Mouse (Mus musculus) heart, postnatal 36 days (tissue): ENCODE results near the gene Ptchd4. TPM values are rescaled to one million over a fixed set of nuclear protein-coding genes. Genes with fewer than 3 reads are reported as not detected.

Experiments used
- DNase-seq, 2 experiments: peaks; one replicate each; pipeline ENCODE4 v3.0.0; 2021 to 2022
- intact Hi-C: fragments of 180-260 bp; cut with DNase I; formaldehyde crosslinking; loops from one replicate; pipeline ENCODE4 v1.15.1; 2025
- total RNA-seq, 2 experiments: library from RNA; stranded (reverse); gene quantifications; 2 replicates each; pipeline ENCODE4 v1.2.3; 2021

Gene Ptchd4
- total RNA-seq, 2 experiments from 2014 or later, result not detected

- no peak for DNase-seq
- intact Hi-C loops, result no loop called here
Observed at GRCm38 (mm10) chr17:42418449-42418848, 102.7 kb downstream of the Ptchd4 start.

DNA sequence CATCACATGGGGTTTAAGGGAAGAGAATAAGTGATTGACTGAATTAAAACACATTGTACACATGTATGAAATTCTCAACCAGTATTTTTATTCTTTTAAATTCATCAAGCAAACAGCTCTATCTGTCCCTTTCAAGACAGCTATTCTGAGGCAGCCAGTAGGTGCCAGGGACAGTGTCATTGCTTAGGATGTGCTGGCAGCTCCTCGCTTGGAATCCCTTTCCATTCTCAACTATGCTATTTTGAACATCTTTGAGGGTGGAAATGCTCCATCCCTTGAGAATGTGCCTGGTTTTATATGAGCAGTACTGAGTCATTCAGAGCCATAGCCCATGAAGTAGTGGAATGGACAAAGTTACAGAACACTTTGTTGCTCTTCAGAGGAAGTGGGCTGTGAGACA, 112.2 kb downstream of the Ptchd4 start:
- no peak for DNase-seq
- intact Hi-C loops, result no loop called here

GRCm38 (mm10) chr17:42430380-42430779, 114.6 kb downstream of the Ptchd4 start:
- no peak for DNase-seq
- intact Hi-C loops, result no loop called here

- intact Hi-C loops, result no loop called here
- DNase-seq, result no peak
Observed at GRCm38 (mm10) chr17:42452235-42452634, 136.5 kb downstream of the Ptchd4 start.

DNA sequence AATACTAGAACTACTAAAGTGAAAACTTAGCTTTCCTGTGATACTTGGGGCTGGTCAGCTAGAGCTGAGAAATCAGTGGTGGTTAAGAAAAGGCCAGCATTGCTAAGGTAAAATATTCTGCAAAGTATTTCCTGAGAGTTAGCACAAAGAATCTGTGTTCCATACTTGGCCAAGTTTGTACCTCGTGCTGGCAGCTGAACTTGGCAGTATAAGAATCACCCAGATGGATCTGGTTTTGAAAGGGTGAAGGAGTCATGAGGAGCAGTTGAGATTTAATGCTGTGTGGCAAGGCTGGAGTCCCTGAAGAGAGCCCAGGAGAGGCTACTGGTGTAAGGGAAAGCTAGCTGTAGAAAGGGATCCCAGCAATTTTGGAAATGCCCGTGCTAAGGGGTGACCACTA, 140.7 kb downstream of the Ptchd4 start:
- intact Hi-C loops, result no loop called here
- no peak for DNase-seq

GRCm38 (mm10) chr17:42462726-42463125, 147.0 kb downstream of the Ptchd4 start:
- intact Hi-C loops, result no loop called here
- no peak for DNase-seq

- no peak for DNase-seq
- intact Hi-C loops, result no loop called here
Observed at GRCm38 (mm10) chr17:42480173-42480991, 164.6 kb downstream of the Ptchd4 start.

DNA sequence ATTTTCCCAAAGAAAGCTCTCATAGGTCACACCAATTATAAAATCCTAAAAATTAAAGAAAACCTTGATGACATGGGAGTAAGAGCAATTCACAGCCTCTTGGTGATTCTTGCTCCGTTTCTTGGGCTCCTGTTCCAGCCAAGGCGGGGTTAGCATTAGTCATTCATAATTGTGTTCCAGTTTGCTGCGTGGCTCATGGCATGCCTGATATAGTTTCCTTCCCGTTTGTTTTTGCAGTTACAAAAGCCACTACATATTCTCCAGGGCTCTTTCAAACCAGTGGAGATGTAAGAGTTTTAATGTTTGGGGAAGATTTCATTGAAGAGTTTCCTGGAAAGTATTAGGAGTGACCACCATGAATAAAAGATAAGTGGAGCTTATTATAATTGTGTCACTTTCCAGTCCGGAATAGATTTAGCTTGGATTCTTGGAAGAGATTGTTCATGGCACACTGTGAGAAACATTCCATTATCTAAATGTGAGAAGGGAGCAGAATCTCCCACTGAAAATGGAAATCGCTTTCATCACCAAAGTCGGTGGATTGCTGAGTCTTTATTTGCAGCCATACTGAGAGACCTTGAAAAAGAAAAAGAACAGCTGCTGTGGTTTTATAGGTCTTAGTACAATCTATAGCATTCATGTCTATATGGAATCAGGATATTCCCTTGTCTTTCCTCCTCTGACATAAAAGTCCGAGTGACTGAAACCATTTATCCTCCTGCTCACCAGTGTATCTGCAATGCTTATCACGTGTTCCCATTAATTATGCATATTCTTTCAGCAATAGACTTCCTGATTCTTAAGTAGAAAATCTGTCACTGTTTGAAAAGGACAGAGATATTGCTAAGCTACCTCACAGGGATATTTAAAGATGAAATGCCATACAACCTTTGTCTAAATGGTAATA, 193.9 kb downstream of the Ptchd4 start:
- no peak for DNase-seq
- intact Hi-C loops, result no loop called here

GRCm38 (mm10) chr17:42530147-42530546, 214.4 kb downstream of the Ptchd4 start:
- intact Hi-C loops, result no loop called here
- no peak for DNase-seq

- no peak for DNase-seq
- intact Hi-C loops, result no loop called here
Observed at GRCm38 (mm10) chr17:42549578-42549977, 233.8 kb downstream of the Ptchd4 start.
